Mouse (Mus musculus) spleen, adult 2 months (tissue): ENCODE measurements around the gene Adamtsl2.

Experiments
- CTCF ChIP-seq: fragments of 200-500 bp; IDR thresholded peaks from 2 replicates; pipeline ENCODE4 v1.5.1; 2011; ENCODE audit warnings: mild to moderate bottlenecking, inconsistent platforms; ENCODE audit not compliant: insufficient read depth, insufficient read length, insufficient replicate concordance; ENCODE audit errors: extremely low read depth
- POLR2A ChIP-seq: fragments of 200-500 bp; IDR thresholded peaks from 2 replicates; pipeline ENCODE4 v1.6.1; 2011; ENCODE audit warnings: low read depth, low read length, inconsistent platforms

- no peak for TF ChIP-seq CTCF
- no peak for TF ChIP-seq POLR2A
These were observed 56.8 kb downstream of the Adamtsl2 start for GRCm38 (mm10) chr2:27135935-27136334.
